Mouse (Mus musculus) gastrocnemius, postnatal 36 days (tissue): ENCODE data around the gene Smim5. TPM values are rescaled to one million over a fixed set of nuclear protein-coding genes. Genes with fewer than 3 reads are reported as not detected.

Experiments
- DNase-seq, 2 experiments: peaks; one replicate each; pipeline ENCODE4 v3.0.0; 2022
- intact Hi-C: fragments of 180-260 bp; cut with DNase I; formaldehyde crosslinking; loops from one replicate; pipeline ENCODE4 v1.15.1; 2025
- total RNA-seq, 2 experiments: library from RNA; stranded (reverse); gene quantifications; 2 replicates each; pipeline ENCODE4 v1.2.3; 2021

Gene Smim5
- total RNA-seq, 2 experiments from 2014 or later: 0.46 to 0.84 TPM

DNA sequence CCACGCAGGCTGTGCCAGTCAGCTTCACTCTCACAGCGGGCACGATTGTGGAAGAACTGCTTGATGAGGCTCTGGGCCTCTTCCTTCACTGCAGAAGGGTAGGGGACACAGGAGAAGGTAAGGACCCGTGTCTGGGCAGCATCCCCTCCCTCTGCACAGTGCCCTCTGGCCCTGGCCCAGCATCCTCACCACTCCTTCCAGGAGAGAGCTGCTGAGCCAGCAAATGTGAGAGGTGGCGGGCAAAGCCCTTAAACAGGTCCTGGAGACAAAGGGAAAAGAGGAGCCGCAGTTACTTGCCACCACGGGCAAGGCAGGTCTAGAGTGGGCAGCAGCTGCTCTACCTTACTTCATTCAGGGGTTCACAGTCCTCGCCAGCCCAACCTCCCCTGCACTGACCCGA lies 6.7 kb upstream of the Smim5 start:
- no peak for DNase-seq
- intact Hi-C loops: no loop called here

- DNase-seq: no peak
- intact Hi-C loops: no loop called here
Measured at GRCm38 (mm10) chr11:115894755-115895520, 4.8 kb upstream of the Smim5 start.

- DNase-seq: no peak
- intact Hi-C loops: no loop called here
Measured at GRCm38 (mm10) chr11:115898446-115898845, 1.3 kb upstream of the Smim5 start.

DNA sequence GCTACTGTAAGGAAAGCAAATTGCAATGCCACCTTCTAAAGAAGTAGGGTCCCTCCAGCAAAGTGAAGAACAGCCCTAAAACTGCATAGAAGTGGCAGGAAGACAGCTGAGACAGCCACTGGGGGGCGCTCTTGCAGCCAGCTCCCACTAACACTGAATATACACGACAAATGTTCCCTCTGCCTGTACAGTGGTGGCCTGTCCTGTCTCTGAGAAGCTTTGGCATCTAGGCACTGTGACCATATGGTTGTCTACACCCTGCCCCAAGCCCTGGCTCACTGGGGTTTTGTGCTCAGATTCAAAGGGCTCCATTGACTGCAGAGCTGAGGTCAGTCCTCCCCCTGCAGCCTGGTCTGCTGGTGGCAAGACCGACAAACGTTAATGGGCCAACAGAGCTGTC lies 880 bp upstream of the Smim5 start:
- intact Hi-C loops: no loop called here
- DNase-seq: no peak

DNA sequence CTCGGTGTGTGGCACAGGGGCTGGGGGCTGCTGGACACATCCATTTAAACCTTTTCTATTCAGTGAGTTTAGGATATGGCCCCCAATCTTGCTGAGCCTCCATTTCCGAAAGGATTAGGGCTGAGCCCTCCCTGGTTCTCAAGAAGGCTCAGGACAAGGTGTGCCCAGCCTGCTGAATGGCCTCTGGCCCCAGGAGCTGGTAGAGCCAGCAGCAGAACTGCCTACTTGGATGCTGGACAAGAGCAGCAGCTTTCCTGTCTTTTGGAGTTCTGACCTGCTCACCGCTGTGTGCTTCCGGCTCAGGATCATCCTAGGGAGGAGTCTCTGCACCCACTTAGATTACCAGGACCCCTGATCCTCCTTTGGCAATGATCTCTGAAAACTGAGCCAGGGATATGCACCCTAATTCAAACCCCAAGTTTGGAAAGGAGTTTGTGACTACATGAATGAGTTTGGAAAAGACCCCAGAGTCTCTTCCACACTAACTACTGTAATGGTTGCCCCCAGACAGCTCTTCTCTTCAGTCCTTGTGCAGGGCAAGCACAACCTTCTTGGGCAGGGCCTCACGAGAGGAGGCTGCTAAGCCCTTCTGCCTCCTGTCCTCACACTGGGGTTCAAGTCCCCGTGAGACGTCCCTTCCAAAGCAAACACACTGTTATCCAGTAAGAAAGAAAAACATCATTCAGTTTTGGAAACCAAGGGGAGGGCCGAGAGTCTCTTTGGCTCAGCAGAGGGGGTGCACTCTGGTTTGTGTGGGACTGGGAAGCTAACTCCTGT lies 983 bp downstream of the Smim5 start:
- intact Hi-C loops: no loop called here
- no peak for DNase-seq

- DNase-seq: no peak
- intact Hi-C loops: no loop called here
Measured at GRCm38 (mm10) chr11:115901338-115902161, 1.8 kb downstream of the Smim5 start.

DNA sequence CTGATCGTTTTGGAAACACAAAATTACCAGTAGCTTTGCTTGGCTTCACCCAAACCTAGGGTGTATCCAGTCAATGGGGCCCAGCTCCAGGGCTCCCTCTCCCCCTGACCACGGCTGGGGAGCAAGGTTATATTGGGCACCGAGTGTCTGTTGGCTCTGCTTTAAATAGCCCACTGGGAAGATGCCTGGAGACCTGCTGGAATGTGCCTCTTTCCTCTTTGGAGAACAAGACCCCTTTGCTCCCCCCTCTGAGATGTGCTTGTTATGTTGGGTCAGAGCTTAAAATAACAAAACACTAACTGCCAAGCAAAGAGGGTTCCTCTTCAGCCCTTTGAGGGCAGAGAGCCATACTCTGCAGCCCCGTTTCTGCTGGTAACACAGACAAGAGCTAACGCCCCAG lies 2.4 kb downstream of the Smim5 start:
- DNase-seq: no peak
- intact Hi-C loops: no loop called here

DNA sequence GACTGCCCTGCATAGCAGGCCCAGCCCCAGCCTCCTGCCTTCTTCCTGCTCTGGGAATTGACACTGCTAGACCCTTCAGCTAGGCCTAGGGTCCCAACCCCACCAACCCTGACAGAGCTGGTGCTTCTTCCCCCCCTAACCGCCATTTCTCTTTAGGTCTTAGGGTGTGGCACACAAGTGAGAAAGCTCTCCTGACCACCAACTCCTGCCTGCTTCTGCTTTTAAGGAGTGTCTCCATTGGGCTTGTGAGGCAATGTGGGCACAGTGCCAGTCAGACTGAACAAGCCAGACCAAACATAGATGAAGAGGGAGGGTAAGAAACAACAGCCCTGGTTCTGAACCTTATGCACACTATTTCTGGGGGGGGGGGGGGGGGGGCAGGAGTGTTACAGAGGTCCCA lies 3.1 kb downstream of the Smim5 start:
- intact Hi-C loops: no loop called here
- no peak for DNase-seq

DNA sequence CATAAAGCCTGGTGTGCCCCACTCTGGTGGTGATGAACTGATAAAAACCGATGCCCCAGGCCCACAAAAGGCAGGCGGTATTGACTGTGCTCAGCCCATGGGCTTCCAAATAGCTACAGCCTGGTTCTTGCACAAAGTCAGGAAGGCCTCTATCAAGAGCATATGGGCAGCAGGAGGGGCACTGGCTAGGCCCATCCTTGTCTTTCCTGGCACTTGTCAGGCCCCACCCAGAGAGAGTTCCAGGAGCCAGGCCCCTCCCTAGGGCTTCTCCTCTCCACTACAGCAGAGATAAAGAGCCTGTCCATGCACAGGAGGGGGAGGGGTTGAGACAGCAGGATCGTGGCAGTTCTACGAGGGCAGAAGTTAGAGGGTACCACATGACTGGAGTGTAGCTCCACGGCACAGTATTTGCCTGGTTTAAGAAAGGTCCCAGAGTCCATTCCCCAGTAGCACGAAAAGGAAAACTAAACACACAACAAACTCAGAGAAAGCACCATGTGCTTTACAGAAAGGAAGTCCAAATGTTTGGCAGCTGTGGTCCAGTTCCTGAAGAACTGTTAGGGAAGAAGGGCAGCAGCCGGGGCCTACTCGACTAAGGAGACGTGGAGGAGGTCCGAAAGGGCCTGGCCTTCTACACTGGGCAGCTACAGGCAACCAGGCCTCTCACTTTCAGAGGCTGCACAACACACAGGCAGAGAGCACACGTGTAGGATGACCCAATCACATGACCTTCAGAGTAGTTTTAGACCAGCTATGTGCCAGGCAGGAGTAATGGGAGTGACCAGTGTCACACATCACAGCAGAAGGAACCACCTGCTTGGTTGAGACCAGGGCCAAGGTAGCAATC lies 3.8 kb downstream of the Smim5 start:
- no peak for DNase-seq

GRCm38 (mm10) chr11:115904231-115904955 lies 4.6 kb downstream of the Smim5 start:
- no peak for DNase-seq
- intact Hi-C loops: no loop called here

More for the DNA sequence above, 3.8 kb downstream of the Smim5 start:
- intact Hi-C loops: no loop called here

- intact Hi-C loops: no loop called here
- no peak for DNase-seq
Measured at GRCm38 (mm10) chr11:115904956-115905790, 5.4 kb downstream of the Smim5 start.

- DNase-seq: no peak
- intact Hi-C loops: no loop called here
Measured at GRCm38 (mm10) chr11:115906116-115906515, 6.3 kb downstream of the Smim5 start.

DNA sequence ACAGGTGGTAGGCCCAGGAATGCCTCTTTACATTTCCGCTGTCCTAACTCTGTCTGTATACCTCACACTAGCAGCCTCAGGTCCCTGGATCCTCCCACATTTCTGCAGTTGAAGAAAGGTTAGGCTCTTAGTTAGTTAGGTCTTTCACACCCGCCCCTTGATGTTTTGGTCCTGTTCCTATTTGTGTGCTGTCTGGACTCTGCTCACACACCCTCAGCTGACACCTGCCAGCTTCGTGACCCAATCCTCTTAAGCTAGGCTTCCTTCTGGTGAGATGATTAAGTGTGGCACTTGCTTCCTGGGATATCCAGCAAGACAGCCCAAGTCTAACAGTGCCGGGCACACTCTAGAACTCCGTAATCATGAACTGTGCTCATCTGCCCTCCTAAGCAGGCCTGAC lies 6.8 kb downstream of the Smim5 start:
- intact Hi-C loops: no loop called here
- DNase-seq: no peak

DNA sequence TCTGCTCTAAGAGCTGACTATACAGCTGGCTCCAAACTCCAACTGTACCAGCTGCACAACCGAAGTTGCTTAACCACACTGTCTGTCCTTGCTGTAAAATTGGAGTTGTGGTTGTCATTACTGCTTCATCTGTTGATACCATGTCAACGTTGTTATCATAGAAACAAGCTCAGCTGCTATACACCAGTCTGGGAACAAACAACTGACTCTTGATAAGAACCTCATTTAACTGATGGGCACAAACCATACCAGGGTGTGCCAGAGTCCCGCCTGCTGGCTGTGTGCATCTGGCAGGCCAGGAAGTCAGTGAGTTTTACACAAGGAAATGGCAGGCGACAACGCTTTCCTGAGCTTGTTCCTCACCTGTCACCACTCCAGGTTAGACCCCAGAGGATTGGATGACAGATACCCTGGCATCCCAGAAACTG lies 11.4 kb downstream of the Smim5 start:
- no peak for DNase-seq

GRCm38 (mm10) chr11:115911632-115912376 lies 12.0 kb downstream of the Smim5 start, which contains the start of gene Smim6:
Smim6 (plus strand) TSS chr11:115912017.
- DNase-seq: no peak
- intact Hi-C loops: no loop called here

More for the DNA sequence above, 11.4 kb downstream of the Smim5 start:
- intact Hi-C loops: no loop called here

- intact Hi-C loops: no loop called here
Measured at GRCm38 (mm10) chr11:115916579-115916978, 16.8 kb downstream of the Smim5 start.

GRCm38 (mm10) chr11:115918637-115919036 lies 18.9 kb downstream of the Smim5 start:
- intact Hi-C loops: no loop called here
- DNase-seq: no peak

More at GRCm38 (mm10) chr11:115916579-115916978, 16.8 kb downstream of the Smim5 start:
- no peak for DNase-seq

DNA sequence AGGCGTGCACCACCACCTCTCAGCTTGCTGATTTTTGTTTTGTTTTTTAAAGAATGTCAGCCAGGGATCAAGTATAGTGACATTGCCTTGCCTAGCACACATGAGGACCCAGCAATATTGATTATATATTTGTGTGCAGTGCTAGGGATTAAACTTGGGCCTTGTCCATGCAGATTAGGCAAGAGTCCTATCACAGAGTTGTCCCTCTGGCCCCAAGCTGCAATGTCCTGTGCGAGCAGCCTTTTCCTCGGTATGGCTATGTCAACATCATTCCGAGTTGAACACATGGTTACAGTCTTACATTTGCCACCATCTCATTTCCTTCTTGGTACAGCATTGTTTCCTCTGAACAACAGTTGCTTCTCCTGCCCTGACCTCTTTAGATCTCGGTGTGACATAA lies 19.3 kb downstream of the Smim5 start:
- intact Hi-C loops: no loop called here

More for the DNA sequence above, 19.3 kb downstream of the Smim5 start:
- DNase-seq: no peak
